Mouse (Mus musculus) lung, embryonic 15.5 days (tissue): ENCODE measurements around the gene Taf1d. TPM values are rescaled to one million over a fixed set of nuclear protein-coding genes. Genes with fewer than 3 reads are reported as not detected.
A peak's percentile ranks its signal among the peaks of the same experiment; 100 is the strongest.
"Not testable (repeated sequence)": the region's sequence is repeated elsewhere in the genome, so short reads cannot be mapped to it uniquely, and the experiment has no call there.

ENCODE experiments used
- ATAC-seq: fragments of 200-750 bp; cut with Nextera tagmentation; 2 replicates; pipeline ENCODE4 v1.8.0; 2017; ENCODE audit warnings: moderate number of reproducible peaks, borderline replicate concordance; ENCODE audit not compliant: low FRiP score, low TSS enrichment; ENCODE audit errors: extremely low read depth
- H3K27ac ChIP-seq: fragments of 300-500 bp; sonication (generic); 2 replicates; pipeline ENCODE4 v1.5.1; 2015; ENCODE audit warnings: moderate library complexity, mild to moderate bottlenecking, inconsistent platforms
- H3K27me3 ChIP-seq: fragments of 300-500 bp; sonication (generic); 2 replicates; pipeline ENCODE4 v1.6.1; 2015; ENCODE audit warnings: inconsistent platforms
- H3K36me3 ChIP-seq: fragments of 300-500 bp; sonication (generic); 2 replicates; pipeline ENCODE4 v1.6.1; 2015; ENCODE audit warnings: inconsistent platforms
- H3K4me1 ChIP-seq: fragments of 300-500 bp; sonication (generic); 2 replicates; pipeline ENCODE4 v1.6.1; 2015; ENCODE audit warnings: inconsistent platforms
- H3K4me2 ChIP-seq: fragments of 300-500 bp; sonication (generic); 2 replicates; pipeline ENCODE4 v1.6.1; 2015; ENCODE audit warnings: inconsistent platforms, mild to moderate bottlenecking, moderate library complexity
- H3K4me3 ChIP-seq: fragments of 300-500 bp; sonication (generic); 2 replicates; pipeline ENCODE4 v1.5.1; 2015; ENCODE audit warnings: mild to moderate bottlenecking, inconsistent platforms
- H3K9ac ChIP-seq: fragments of 300-500 bp; sonication (generic); 2 replicates; pipeline ENCODE4 v1.6.1; 2015; ENCODE audit warnings: inconsistent platforms
- H3K9me3 ChIP-seq: fragments of 300-500 bp; sonication (generic); 2 replicates; pipeline ENCODE4 v1.6.1; 2016; ENCODE audit warnings: inconsistent platforms
- WGBS: fragments of 180-500 bp; shearing (Covaris S2); methylation state at CpG from one replicate; pipeline ENCODE4 v1.1.7; 2015; 5-methylcytosine and 5-hydroxymethylcytosine counted together
- polyA plus RNA-seq: library from polyadenylated mRNA; unstranded; fragments of >200 nt; fragmentation: Nextera tagmentation; extraction: Ambion mirVana; gene quantifications from 2 replicates; pipeline ENCODE4 v1.2.1, GENCODE M21; 2015

Gene Taf1d
- polyA plus RNA-seq, 1 experiment from 2014 or later, result 67.5 TPM

DNA sequence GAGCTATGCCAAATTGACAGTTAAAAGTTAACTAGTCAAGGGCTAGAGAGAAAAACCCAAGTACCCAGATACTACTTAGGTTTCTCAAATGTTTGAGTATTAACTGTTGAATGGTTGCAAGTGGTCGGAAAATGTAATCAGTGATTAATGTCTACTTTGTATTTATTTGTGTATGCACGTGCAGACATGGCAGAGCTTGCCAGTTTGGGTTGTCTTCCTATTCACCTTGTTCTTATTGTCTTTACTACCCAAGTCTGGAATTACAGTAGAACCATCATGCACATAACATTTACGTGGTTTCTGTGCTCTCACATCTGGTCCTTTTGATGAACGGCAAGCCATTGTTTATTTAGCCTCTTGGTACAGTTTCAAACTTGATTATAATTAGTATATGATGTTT lies 3.4 kb downstream of the Taf1d start:
- ATAC-seq, result no peak
- H3K4me2 ChIP-seq, result peak overlapping the region; percentile 4; the same call in 1 of the 2 replicates
- no peak overlapping the region for H3K27ac ChIP-seq
- no peaks in the 10 kb centered on the region for H3K27me3 ChIP-seq
- H3K9me3 ChIP-seq, result no peaks in the 10 kb centered on the region
- peaks cover 52% of the 10 kb centered on the region for H3K36me3 ChIP-seq
- WGBS, result 26% methylated on average over 4 of the region's 4 CpGs
- no peak overlapping the region for H3K9ac ChIP-seq
- peaks cover 21% of the 10 kb centered on the region for H3K4me1 ChIP-seq
- no peak overlapping the region for H3K4me3 ChIP-seq

DNA sequence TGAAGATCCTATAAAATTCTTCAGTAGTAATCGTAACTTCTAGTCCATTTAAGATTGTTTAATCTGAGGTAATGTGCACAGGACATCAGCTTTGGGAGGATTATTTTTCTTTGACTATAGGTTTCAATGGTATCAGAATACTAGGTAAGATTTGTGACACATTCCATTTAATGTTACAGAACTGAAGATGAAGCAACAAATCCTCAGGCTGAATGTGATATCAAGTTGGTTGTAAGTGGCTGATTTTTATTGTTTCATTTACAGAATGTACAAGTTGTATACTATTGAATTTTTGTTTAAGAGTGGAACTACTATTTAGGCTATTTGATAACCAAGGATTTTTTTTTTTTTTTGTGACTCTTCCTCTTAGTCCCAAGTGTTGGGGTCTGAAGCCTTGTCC lies 4.2 kb downstream of the Taf1d start:
- Histone ChIP-seq H3K4me1 (peaks cover 21% of the 10 kb centered on the region), H3K9ac (no peak overlapping the region), H3K4me2 (no peak overlapping the region), H3K36me3 (peaks cover 60% of the 10 kb centered on the region), H3K27me3 (no peaks in the 10 kb centered on the region), H3K27ac (no peak overlapping the region), H3K9me3 (no peaks in the 10 kb centered on the region), H3K4me3 (no peak overlapping the region)
- ATAC-seq, result no peak
- 85% methylated on average over 1 of the region's 1 CpGs for WGBS

DNA sequence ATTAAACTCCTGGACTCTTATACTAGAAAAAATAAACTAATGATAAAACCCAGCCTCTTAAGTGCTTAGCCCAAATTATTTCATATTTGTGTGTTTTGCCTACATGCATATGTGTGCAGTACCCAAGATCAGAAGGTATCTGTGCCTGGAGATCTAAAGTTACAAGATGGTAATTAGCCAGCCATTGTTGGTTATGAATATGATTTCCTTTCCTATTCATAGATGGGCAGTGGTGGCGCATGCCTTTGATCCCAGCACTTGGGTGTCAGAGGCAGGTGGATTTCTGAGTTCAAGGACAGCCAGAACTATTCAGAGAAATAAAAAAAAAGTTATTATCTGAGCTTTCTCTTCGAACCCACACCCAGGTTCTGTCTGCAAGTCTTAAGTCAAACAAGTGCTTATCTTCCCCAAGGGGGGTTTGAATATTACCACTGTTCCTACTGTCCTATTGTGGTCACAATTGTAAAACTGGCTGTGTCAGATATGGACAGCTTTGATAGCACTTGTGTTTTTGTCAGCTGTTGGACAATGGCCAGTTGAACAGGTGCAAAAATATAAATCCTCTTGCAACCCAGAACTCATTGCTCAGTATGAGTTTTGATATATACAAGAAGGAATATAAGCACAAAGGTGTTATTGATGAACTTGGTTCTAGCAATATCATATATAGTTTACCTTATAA lies 6.2 kb downstream of the Taf1d start:
- Histone ChIP-seq H3K9me3 (no peaks in the 10 kb centered on the region), H3K4me2 (no peak overlapping the region), H3K27ac (no peak overlapping the region), H3K9ac (no peak overlapping the region), H3K4me3 (no peak overlapping the region), H3K27me3 (no peaks in the 10 kb centered on the region), H3K4me1 (peaks cover 20% of the 10 kb centered on the region), H3K36me3 (peaks cover 73% of the 10 kb centered on the region)
- 90% methylated on average over 2 of the region's 2 CpGs for WGBS
- ATAC-seq, result no peak

DNA sequence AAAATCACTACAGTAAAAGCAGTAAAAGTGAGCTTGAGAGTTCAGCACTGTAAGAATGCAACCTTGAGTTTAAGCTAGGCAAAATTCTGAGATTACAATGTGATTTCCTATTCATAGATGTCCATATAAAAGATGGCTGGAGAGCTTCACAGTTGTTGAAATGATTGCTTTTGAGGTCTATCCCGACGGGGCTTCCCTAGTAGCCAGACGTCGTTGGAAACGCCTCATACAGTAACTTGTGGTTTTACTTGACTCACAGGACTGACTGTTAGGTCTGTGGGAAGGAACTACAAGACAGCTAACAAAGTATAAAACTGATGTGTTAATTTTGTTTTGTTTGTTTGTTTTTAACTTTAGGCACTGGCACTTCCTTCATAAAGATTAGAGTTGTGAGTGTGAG lies 7.6 kb downstream of the Taf1d start:
- Histone ChIP-seq H3K27ac (no peak overlapping the region), H3K4me3 (no peak overlapping the region), H3K27me3 (no peaks in the 10 kb centered on the region), H3K9me3 (no peaks in the 10 kb centered on the region), H3K9ac (no peak overlapping the region), H3K4me2 (no peak overlapping the region), H3K4me1 (peaks cover 7% of the 10 kb centered on the region), H3K36me3 (peaks cover 74% of the 10 kb centered on the region)
- ATAC-seq, result no peak
- WGBS, result 85% methylated on average over 5 of the region's 5 CpGs

DNA sequence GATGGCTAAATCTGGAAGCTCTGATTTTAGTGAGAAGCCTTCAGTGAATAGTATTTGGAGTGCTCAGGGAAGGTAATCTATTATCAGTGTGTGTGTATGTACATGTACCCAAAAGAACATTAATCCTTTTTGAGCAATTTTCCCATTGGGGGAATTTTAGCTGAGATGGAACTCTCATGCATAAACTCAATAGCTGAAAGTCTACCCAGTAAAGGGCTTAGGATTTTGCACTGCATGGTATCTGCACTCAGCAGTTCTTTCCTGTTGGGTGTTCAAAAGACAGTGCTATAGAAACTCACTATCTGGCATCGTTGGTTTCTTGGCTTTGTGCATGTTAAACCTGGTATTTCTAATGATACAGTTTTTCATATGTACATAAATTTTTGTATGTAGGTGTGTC lies 8.6 kb downstream of the Taf1d start:
- H3K4me2 ChIP-seq, result no peak overlapping the region
- H3K4me1 ChIP-seq, result no peaks in the 10 kb centered on the region
- no peak for ATAC-seq
- no peak overlapping the region for H3K4me3 ChIP-seq
- H3K9ac ChIP-seq, result no peak overlapping the region
- 100% methylated on average over 1 of the region's 1 CpGs for WGBS
- H3K27ac ChIP-seq, result no peak overlapping the region
- H3K9me3 ChIP-seq, result no peaks in the 10 kb centered on the region
- no peaks in the 10 kb centered on the region for H3K27me3 ChIP-seq
- H3K36me3 ChIP-seq, result peaks cover 68% of the 10 kb centered on the region

DNA sequence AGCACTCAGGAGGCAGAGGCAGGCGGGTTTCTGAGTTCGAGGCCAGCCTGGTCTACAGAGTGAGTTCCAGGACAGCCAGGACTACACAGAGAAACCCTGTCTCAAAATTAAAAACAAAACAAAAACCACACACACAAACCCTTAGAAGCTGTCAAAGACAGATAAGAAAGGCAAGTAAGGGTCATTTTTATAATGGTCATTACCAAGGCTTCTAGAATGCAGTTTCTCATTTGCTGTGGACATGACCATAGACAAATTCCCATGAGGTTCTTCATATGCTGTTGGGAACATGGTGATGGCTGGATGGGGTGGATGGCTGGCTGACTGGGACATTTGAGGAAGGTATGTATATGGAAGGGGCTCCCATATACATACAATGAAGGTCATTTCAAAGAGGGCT lies 10.3 kb downstream of the Taf1d start:
- H3K9ac ChIP-seq, ATAC-seq, H3K27ac ChIP-seq, H3K4me3 ChIP-seq, H3K27me3 ChIP-seq, H3K4me1 ChIP-seq, H3K9me3 ChIP-seq, H3K4me2 ChIP-seq: not testable (repeated sequence)
- WGBS, result 88% methylated on average over 2 of the region's 2 CpGs
- peaks cover 59% of the 10 kb centered on the region for H3K36me3 ChIP-seq

DNA sequence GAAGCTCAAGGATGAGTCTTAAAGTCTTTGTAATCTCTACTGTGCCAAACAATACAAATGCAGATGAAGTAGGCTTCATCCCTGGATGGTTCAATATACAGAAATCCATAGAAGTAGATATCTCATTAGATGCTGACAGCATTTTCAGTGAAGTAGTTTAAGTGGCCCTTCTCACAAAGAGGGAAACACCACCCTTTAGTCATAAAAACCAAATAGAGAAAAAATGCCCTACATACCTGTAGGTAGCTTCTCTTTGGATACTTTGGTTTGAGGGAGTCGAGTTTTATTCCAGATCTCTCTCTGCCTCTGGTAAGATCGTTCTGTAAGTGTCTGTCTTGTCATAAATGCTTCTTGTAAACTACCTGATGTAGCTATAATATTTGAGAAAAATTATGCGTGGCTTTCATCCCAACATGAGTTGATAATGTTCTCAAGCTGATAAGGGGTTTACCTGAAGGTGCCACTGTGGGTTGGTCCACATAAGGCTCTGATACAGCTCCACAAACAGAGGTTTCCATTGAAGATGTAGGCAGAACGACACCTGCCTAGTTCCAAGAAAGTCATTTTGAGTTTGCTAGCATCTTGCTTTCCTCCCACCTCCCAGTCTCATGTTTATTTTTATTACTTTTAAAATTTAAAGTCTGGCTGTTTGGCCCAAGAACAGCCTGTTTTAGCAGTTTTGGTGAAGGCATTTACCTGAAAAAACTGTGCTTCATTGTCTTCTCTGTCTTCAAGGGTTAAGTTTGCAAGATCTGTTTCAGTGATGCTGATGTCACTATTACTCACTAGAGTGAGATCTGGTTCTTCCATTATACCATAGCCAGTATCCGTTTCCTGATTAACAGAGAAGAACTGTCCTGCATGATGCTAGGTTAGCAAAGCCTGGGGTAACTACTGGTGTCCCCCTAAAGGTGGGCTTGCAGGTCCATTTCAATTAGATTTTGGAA lies 11.5 kb downstream of the Taf1d start:
- H3K9ac ChIP-seq, result no peak overlapping the region
- H3K27me3 ChIP-seq, result no peaks in the 10 kb centered on the region
- peaks cover 59% of the 10 kb centered on the region for H3K36me3 ChIP-seq
- H3K4me2 ChIP-seq, result no peak overlapping the region
- no peak overlapping the region for H3K4me3 ChIP-seq
- no peak for ATAC-seq
- no peaks in the 10 kb centered on the region for H3K9me3 ChIP-seq
- H3K27ac ChIP-seq, result no peak overlapping the region
- H3K4me1 ChIP-seq, result no peaks in the 10 kb centered on the region
- WGBS, result 51% methylated on average over 5 of the region's 5 CpGs

DNA sequence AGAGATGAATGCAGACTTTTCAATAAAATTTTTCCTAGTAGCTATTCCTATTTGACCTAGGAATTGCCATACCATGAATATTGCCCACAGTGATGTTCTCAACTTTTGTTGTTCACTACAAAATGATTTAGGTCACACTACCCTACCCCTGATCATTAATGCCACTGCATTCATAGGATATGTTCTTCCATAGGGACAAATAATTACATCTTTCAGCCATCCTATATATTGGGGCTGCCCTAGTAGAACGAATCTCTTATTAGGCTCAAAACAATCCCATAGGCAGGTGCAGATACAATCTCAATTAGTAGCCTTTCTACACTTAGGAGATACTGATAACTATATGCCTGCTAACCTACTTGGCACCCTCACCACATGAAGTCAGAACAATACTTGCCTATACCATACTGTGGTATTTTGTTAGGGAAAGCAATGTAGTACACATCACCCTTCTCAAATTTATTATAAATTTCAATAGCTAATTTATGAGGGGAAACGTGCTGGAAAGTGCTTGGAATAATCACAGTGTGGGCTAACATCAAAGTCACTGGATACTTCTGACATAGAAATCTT lies 12.2 kb downstream of the Taf1d start:
- H3K9me3 ChIP-seq, result no peaks in the 10 kb centered on the region
- WGBS, result 74% methylated on average over 2 of the region's 2 CpGs
- H3K4me2 ChIP-seq, result no peak overlapping the region
- no peak overlapping the region for H3K4me3 ChIP-seq
- ATAC-seq, result no peak
- H3K4me1 ChIP-seq, result no peaks in the 10 kb centered on the region
- H3K9ac ChIP-seq, result no peak overlapping the region
- no peak overlapping the region for H3K27ac ChIP-seq
- no peaks in the 10 kb centered on the region for H3K27me3 ChIP-seq
- peaks cover 61% of the 10 kb centered on the region for H3K36me3 ChIP-seq

DNA sequence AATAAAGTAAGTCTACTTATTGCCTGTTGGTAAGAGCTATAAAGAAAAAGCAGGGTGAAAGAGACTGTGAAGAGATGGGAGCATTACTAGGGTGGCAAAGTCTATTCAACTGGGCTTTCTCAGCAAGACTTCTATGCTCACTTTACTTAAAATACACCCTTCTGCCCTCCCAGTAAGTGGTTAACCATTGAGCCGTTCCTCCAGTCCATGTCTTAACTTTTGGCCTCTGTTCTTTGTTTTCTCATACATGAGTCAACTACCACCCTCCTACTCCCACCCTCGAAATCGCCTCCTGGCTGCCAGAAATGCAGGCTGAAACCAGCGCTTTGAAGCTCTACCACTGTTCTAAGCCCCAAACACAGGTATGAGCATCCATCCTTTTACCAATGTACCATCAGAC lies 31.8 kb downstream of the Taf1d start:
- Histone ChIP-seq H3K4me2 (no peak overlapping the region), H3K27me3 (no peaks in the 10 kb centered on the region), H3K4me3 (no peak overlapping the region), H3K27ac (no peak overlapping the region), H3K36me3 (peaks cover 82% of the 10 kb centered on the region), H3K9ac (no peak overlapping the region), H3K4me1 (no peaks in the 10 kb centered on the region), H3K9me3 (no peaks in the 10 kb centered on the region)
- WGBS, result 82% methylated on average over 4 of the region's 4 CpGs
- no peak for ATAC-seq

DNA sequence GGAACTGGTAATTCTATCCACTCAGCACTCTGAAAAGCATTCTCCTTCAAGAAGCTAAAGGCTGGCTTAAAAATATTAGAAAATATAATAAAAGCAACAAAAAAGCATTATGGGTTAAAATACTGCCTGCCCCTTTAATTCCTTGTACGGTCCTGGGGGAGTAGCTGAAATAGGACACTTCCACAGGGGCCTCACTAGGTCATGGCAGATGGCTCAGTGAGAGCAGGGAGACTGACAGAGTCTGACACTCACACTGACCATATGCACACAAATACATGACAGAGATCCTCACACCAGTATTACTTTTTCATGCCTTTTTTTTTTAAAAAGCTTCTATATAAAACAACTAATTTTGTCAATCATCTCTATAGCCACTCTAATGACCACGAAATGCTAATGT lies 43.9 kb downstream of the Taf1d start:
- WGBS, result 59% methylated on average over 2 of the region's 2 CpGs
- Histone ChIP-seq H3K4me3 (no peak overlapping the region), H3K4me1 (no peaks in the 10 kb centered on the region), H3K4me2 (no peak overlapping the region), H3K9me3 (no peaks in the 10 kb centered on the region), H3K27ac (no peak overlapping the region), H3K36me3 (peaks cover 58% of the 10 kb centered on the region), H3K9ac (no peak overlapping the region), H3K27me3 (no peaks in the 10 kb centered on the region)
- no peak for ATAC-seq

DNA sequence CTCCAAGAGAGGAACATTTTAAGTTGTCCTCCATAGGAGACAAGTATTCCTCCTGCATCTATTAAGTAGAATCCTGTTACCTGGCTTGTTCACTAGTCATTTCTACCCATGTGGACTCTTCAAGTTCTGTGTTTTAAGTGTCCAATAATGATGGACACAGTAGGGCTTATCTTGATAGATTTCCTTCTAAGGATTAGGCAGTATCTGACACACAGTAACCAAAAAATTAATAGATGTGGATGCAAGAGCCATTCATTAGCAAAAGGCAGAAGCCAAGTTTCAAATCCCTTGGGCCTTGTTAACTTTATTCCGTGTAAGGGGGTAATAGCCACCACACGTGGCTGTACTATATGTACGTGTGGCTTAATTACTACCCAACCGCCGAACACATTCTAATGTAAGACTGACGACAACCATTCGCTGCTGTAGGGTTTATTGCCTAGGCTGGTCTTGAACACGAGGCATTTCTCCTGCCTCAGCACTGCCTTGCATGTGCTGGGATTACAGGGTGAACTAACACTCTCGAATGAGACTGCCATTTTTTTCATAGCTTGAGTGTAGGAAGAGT lies 51.0 kb downstream of the Taf1d start:
- Histone ChIP-seq H3K4me3 (peak overlapping the region; percentile 79), H3K4me1 (peaks cover 8% of the 10 kb centered on the region), H3K4me2 (peak overlapping the region; percentile 58), H3K27ac (peak overlapping the region; percentile 76), H3K9ac (peak overlapping the region; percentile 83), H3K27me3 (no peaks in the 10 kb centered on the region), H3K36me3 (peaks cover 7% of the 10 kb centered on the region), H3K9me3 (no peaks in the 10 kb centered on the region)
- WGBS, result under 1% methylated on average over 9 of the region's 9 CpGs
- peak; percentile 37 for ATAC-seq
